11 mouse cellular contexts compared by ENCODE assay signal in the genomic region with DNA sequence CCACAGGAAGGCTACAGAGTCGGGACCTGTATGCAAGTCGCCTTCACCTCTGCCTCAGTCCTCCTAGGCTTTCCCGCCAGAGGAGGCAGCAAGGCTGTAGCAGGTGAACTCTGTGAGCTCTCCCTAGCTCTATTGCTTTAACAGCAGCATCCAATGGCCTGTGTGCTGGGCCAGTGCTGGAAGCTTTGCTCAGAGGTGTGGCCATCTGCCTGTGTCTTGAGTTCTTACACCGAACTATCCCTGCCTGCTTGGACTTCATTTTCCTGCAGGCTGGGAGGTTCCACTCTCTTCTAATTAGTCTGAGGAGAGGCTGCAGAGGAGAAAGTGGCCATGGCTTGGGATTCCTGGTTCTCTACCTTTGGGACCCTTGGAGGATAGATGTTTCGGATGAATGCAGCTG. TPM values are rescaled to one million over a fixed set of nuclear protein-coding genes. Genes with fewer than 3 reads are reported as not detected.
A peak's percentile ranks its signal among the peaks of the same experiment; 100 is the strongest.
DNase-seq lines count a peak whose midpoint lies in the region; ATAC-seq and TF ChIP-seq lines count a peak whose summit lies in the region.
"Had no signal": no experiment of that assay in that cellular context is flagged by ENCODE, and none has a peak within 500 bp of the region (broad histone marks: within the 10 kb centered on the region; RNA-seq: fewer than 3 reads in every experiment).

No protein-coding gene starts in this region.

- TF ChIP-seq CTCF in E14TG2a.4 (conservative IDR thresholded peaks at IDR 0.05; ENCODE audit: low read length): no peak
- TF ChIP-seq CTCF in gastrocnemius, adult 2 months (IDR thresholded peaks at IDR 0.05): no peak

- H3K36me3 ChIP-seq in E14TG2a.4 (ENCODE audit: insufficient read depth, low read length): peaks cover 18% of the 10 kb centered on the region
- peaks cover 5% of the 10 kb centered on the region; the same call in 1 of the 2 replicates for H3K36me3 ChIP-seq in forebrain, embryonic 13.5 days (ENCODE audit: poor library complexity, severe bottlenecking)
- H3K36me3 ChIP-seq in limb, embryonic 15.5 days: no peaks in the 10 kb centered on the region
- H3K36me3 ChIP-seq in liver, embryonic 12.5 days: no peaks in the 10 kb centered on the region

- no peaks in the 10 kb centered on the region for H3K9me3 ChIP-seq in E14TG2a.4 (ENCODE audit: low read length)
- no peaks in the 10 kb centered on the region for H3K9me3 ChIP-seq in forebrain, embryonic 13.5 days (replicated peaks)
- no peaks in the 10 kb centered on the region for H3K9me3 ChIP-seq in limb, embryonic 15.5 days
- no peaks in the 10 kb centered on the region for H3K9me3 ChIP-seq in liver, embryonic 12.5 days (replicated peaks)

- H3K4me2 ChIP-seq in forebrain, embryonic 13.5 days: peak overlapping the region; percentile 80
- no peak overlapping the region for H3K4me2 ChIP-seq in limb, embryonic 15.5 days
- H3K4me2 ChIP-seq in liver, embryonic 12.5 days: no peak overlapping the region

- peak overlapping the region; percentile 83 for H3K27ac ChIP-seq in forebrain, embryonic 13.5 days
- peak overlapping the region; percentile 82 for H3K27ac ChIP-seq in limb, embryonic 15.5 days
- no peak overlapping the region for H3K27ac ChIP-seq in gastrocnemius, adult 2 months
- H3K27ac ChIP-seq in liver, embryonic 12.5 days: no peak overlapping the region

- intact Hi-C loops in heart, postnatal 14 days (cut with DNase I): no loop called here
- intact Hi-C loops in gastrocnemius, adult 2 months (cut with DNase I): no loop called here

- H3K4me3 ChIP-seq in E14TG2a.4 (replicated peaks; ENCODE audit: low read length): peak overlapping the region; percentile 32
- no peak overlapping the region for H3K4me3 ChIP-seq in forebrain, embryonic 13.5 days
- H3K4me3 ChIP-seq in limb, embryonic 15.5 days: no peak overlapping the region
- no peak overlapping the region for H3K4me3 ChIP-seq in gastrocnemius, adult 2 months
- H3K4me3 ChIP-seq in liver, embryonic 12.5 days: no peak overlapping the region

- ATAC-seq in forebrain, embryonic 13.5 days: no peak
- no peak for ATAC-seq in limb, embryonic 15.5 days (ENCODE audit: insufficient number of reproducible peaks, low FRiP score, low TSS enrichment, low read depth)
- no peak for ATAC-seq in liver, embryonic 12.5 days

- no peaks in the 10 kb centered on the region for H3K27me3 ChIP-seq in E14TG2a.4 (ENCODE audit: insufficient read depth, low read length)
- no peaks in the 10 kb centered on the region for H3K27me3 ChIP-seq in forebrain, embryonic 13.5 days
- H3K27me3 ChIP-seq in limb, embryonic 15.5 days: no peaks in the 10 kb centered on the region
- H3K27me3 ChIP-seq in liver, embryonic 12.5 days (replicated peaks): peaks cover 28% of the 10 kb centered on the region

- H3K9ac ChIP-seq in forebrain, embryonic 13.5 days: 0 out of 2 replicates have a peak overlapping the region, but pooled peaks have one; percentile 21
- H3K9ac ChIP-seq in limb, embryonic 15.5 days: no peak overlapping the region
- H3K9ac ChIP-seq in liver, embryonic 12.5 days: no peak overlapping the region

- DNase-seq in heart, adult 11 months: peak; percentile 88
- no peak for DNase-seq in heart, postnatal 14 days
- no peak for DNase-seq in gastrocnemius, adult 2 months
- DNase-seq in left cerebral cortex, adult 9 months (ENCODE audit: low spot score in 2 of 2): no peak
- DNase-seq: heart, adult 18-20 months; right cerebral cortex, postnatal 14 days had no signal

- 29% methylated on average over 5 of the region's 5 CpGs for WGBS in forebrain, embryonic 13.5 days
- 31% methylated on average over 5 of the region's 5 CpGs for WGBS in limb, embryonic 15.5 days
- WGBS in liver, embryonic 12.5 days (ENCODE audit: insufficient replicate concordance): 52% methylated on average over 5 of the region's 5 CpGs

- H3K4me1 ChIP-seq in E14TG2a.4 (replicated peaks; ENCODE audit: low read depth, low read length): peaks cover 67% of the 10 kb centered on the region
- H3K4me1 ChIP-seq in forebrain, embryonic 13.5 days: peaks cover 60% of the 10 kb centered on the region
- H3K4me1 ChIP-seq in limb, embryonic 15.5 days: peaks cover 44% of the 10 kb centered on the region
- H3K4me1 ChIP-seq in liver, embryonic 12.5 days: peaks cover 48% of the 10 kb centered on the region

RNA-seq across cellular contexts. Expression of a gene that starts 4.9 kb away (rescaled TPM):
- total RNA-seq in heart, postnatal 14 days (2021): 1 to 10 TPM; 4.7 to 4.8 TPM
- 37.6 and 40.4 TPM in 2 replicates for polyA plus RNA-seq in forebrain, embryonic 13.5 days (2015; fragmentation: Nextera tagmentation; extraction: Ambion mirVana)
- 16.7 and 17.9 TPM in 2 replicates for polyA plus RNA-seq in limb, embryonic 15.5 days (2015; fragmentation: Nextera tagmentation; extraction: Ambion mirVana)
- 1 to 10 TPM; 1.3 to 1.6 TPM for total RNA-seq in gastrocnemius, adult 2 months (2021)
- 4.2 and 4.5 TPM in 2 replicates for polyA plus RNA-seq in liver, embryonic 12.5 days (2016; fragmentation: Nextera tagmentation; extraction: Ambion mirVana)

RNA-seq across cellular contexts. Expression of a gene that starts 6.0 kb away (rescaled TPM):
- total RNA-seq in heart, postnatal 14 days (2021): 10 to 100 TPM; 38.4 to 46.8 TPM
- polyA plus RNA-seq in forebrain, embryonic 13.5 days (2015; fragmentation: Nextera tagmentation; extraction: Ambion mirVana): 87.7 and 103 TPM in 2 replicates
- 81.0 and 88.5 TPM in 2 replicates for polyA plus RNA-seq in limb, embryonic 15.5 days (2015; fragmentation: Nextera tagmentation; extraction: Ambion mirVana)
- 10 to 100 TPM; 33.0 to 37.0 TPM for total RNA-seq in gastrocnemius, adult 2 months (2021)
- polyA plus RNA-seq in liver, embryonic 12.5 days (2016; fragmentation: Nextera tagmentation; extraction: Ambion mirVana): 63.5 and 66.7 TPM in 2 replicates

RNA-seq across cellular contexts. Expression of a gene that starts 8.5 kb away (rescaled TPM):
- total RNA-seq in heart, postnatal 14 days (2021): not detected
- polyA plus RNA-seq in forebrain, embryonic 13.5 days (2015; fragmentation: Nextera tagmentation; extraction: Ambion mirVana): 6.6 and 13.4 TPM in 2 replicates
- polyA plus RNA-seq in limb, embryonic 15.5 days (2015; fragmentation: Nextera tagmentation; extraction: Ambion mirVana): 3.6 and 7.7 TPM in 2 replicates
- total RNA-seq in gastrocnemius, adult 2 months (2021): not detected
- polyA plus RNA-seq in liver, embryonic 12.5 days (2016; fragmentation: Nextera tagmentation; extraction: Ambion mirVana): not detected in 2 replicates
- total RNA-seq: heart, adult 18-20 months had no signal
- polyA plus RNA-seq: C2C12 had no signal

RNA-seq across cellular contexts. Expression of a gene that starts 12.7 kb away (rescaled TPM):
- 1 to 10 TPM; 2.7 to 3.5 TPM for total RNA-seq in heart, postnatal 14 days (2021)
- polyA plus RNA-seq in forebrain, embryonic 13.5 days (2015; fragmentation: Nextera tagmentation; extraction: Ambion mirVana): 1.6 and 3.9 TPM in 2 replicates
- 2.1 and 2.7 TPM in 2 replicates for polyA plus RNA-seq in limb, embryonic 15.5 days (2015; fragmentation: Nextera tagmentation; extraction: Ambion mirVana)
- 1 to 10 TPM; 2.6 TPM for total RNA-seq in gastrocnemius, adult 2 months (2021)
- polyA plus RNA-seq in liver, embryonic 12.5 days (2016; fragmentation: Nextera tagmentation; extraction: Ambion mirVana): 1.0 TPM in 2 replicates

RNA-seq across cellular contexts. Expression of a gene that starts 41.7 kb away (rescaled TPM):
- 100 to 1,000 TPM; 479 to 482 TPM for total RNA-seq in heart, postnatal 14 days (2021)
- 198 and 212 TPM in 2 replicates for polyA plus RNA-seq in forebrain, embryonic 13.5 days (2015; fragmentation: Nextera tagmentation; extraction: Ambion mirVana)
- 201 and 221 TPM in 2 replicates for polyA plus RNA-seq in limb, embryonic 15.5 days (2015; fragmentation: Nextera tagmentation; extraction: Ambion mirVana)
- 100 to 1,000 TPM; 401 to 459 TPM for total RNA-seq in gastrocnemius, adult 2 months (2021)
- polyA plus RNA-seq in liver, embryonic 12.5 days (2016; fragmentation: Nextera tagmentation; extraction: Ambion mirVana): 101 and 104 TPM in 2 replicates

Comparison
In these comparisons a context has a peak if more than half of its experiments do, and no peak if none do; other contexts are left out.
1. H3K27ac ChIP-seq: peak in forebrain, embryonic 13.5 days (single experiment) and limb, embryonic 15.5 days (single experiment); none in gastrocnemius, adult 2 months (single experiment) and liver, embryonic 12.5 days (single experiment).